Mouse (Mus musculus) forebrain, embryonic 12.5 days (tissue): ENCODE measurements at regions not wholly inside any gene's neighbourhood (a gene's known extent, or its start where the extent isn't known, plus 50 kb on each side); places are given as distances from the start of the nearest gene placed in this dataset.

Source experiments
- ATAC-seq: fragments of 200-750 bp; cut with Nextera tagmentation; 2 replicates; pipeline ENCODE4 v1.8.0; 2017; ENCODE audit warnings: moderate TSS enrichment; ENCODE audit not compliant: low FRiP score
- H3K27ac ChIP-seq: fragments of 300-500 bp; sonication (generic); 2 replicates; pipeline ENCODE4 v1.5.1; 2016; ENCODE audit warnings: mild to moderate bottlenecking
- H3K27me3 ChIP-seq: fragments of 300-500 bp; sonication (generic); 2 replicates; pipeline ENCODE4 v1.6.1; 2016; ENCODE audit warnings: mild to moderate bottlenecking
- H3K36me3 ChIP-seq: fragments of 300-500 bp; sonication (generic); replicated peaks from 2 replicates; pipeline ENCODE4 v1.6.1; 2016; ENCODE audit warnings: mild to moderate bottlenecking
- H3K4me1 ChIP-seq: fragments of 300-500 bp; sonication (generic); 2 replicates; pipeline ENCODE4 v1.6.1; 2016
- H3K4me2 ChIP-seq: fragments of 300-500 bp; sonication (generic); 2 replicates; pipeline ENCODE4 v1.6.1; 2016; ENCODE audit warnings: mild to moderate bottlenecking, moderate library complexity
- H3K4me3 ChIP-seq: fragments of 300-500 bp; sonication (generic); replicated peaks from 2 replicates; pipeline ENCODE4 v1.5.1; 2016; ENCODE audit warnings: mild to moderate bottlenecking
- H3K9ac ChIP-seq: fragments of 300-500 bp; sonication (generic); 2 replicates; pipeline ENCODE4 v1.6.1; 2016; ENCODE audit warnings: mild to moderate bottlenecking
- H3K9me3 ChIP-seq: fragments of 300-500 bp; sonication (generic); 2 replicates; pipeline ENCODE4 v1.6.1; 2016
- WGBS: fragments of 180-500 bp; shearing (Covaris S2); methylation state at CpG from one replicate; pipeline ENCODE4 v1.1.7; 2016; 5-methylcytosine and 5-hydroxymethylcytosine counted together

- Histone ChIP-seq H3K9ac (no peak overlapping the region), H3K36me3 (no peaks in the 10 kb centered on the region), H3K4me3 (no peak overlapping the region), H3K9me3 (no peaks in the 10 kb centered on the region), H3K27ac (no peak overlapping the region), H3K4me2 (no peak overlapping the region), H3K27me3 (no peaks in the 10 kb centered on the region), H3K4me1 (peaks cover 17% of the 10 kb centered on the region; the same call in 1 of the 2 replicates)
- ATAC-seq, result no peak
- 85% methylated on average over 6 of the region's 6 CpGs for WGBS
These were observed 143.0 kb downstream of the Fam43a start for GRCm38 (mm10) chr16:30742474-30742873.

GRCm38 (mm10) chr16:30743566-30743965, 144.0 kb downstream of the Fam43a start:
- H3K4me3 ChIP-seq, result no peak overlapping the region
- no peaks in the 10 kb centered on the region for H3K27me3 ChIP-seq
- no peak overlapping the region for H3K27ac ChIP-seq
- H3K4me1 ChIP-seq, result peaks cover 17% of the 10 kb centered on the region; the same call in 1 of the 2 replicates
- H3K9ac ChIP-seq, result no peak overlapping the region
- no peak overlapping the region for H3K4me2 ChIP-seq
- H3K9me3 ChIP-seq, result no peaks in the 10 kb centered on the region
- ATAC-seq, result no peak
- no peaks in the 10 kb centered on the region for H3K36me3 ChIP-seq
- WGBS, result 76% methylated on average over 4 of the region's 4 CpGs

GRCm38 (mm10) chr16:30744237-30744636, 144.7 kb downstream of the Fam43a start:
- 51% methylated on average over 7 of the region's 7 CpGs for whole genome bisulfite sequencing
- Histone ChIP-seq H3K9ac (no peak overlapping the region), H3K36me3 (no peaks in the 10 kb centered on the region), H3K4me1 (peaks cover 17% of the 10 kb centered on the region; the same call in 1 of the 2 replicates), H3K27ac (no peak overlapping the region), H3K27me3 (no peaks in the 10 kb centered on the region), H3K9me3 (no peaks in the 10 kb centered on the region), H3K4me2 (no peak overlapping the region), H3K4me3 (no peak overlapping the region)
- no peak for ATAC-seq

DNA sequence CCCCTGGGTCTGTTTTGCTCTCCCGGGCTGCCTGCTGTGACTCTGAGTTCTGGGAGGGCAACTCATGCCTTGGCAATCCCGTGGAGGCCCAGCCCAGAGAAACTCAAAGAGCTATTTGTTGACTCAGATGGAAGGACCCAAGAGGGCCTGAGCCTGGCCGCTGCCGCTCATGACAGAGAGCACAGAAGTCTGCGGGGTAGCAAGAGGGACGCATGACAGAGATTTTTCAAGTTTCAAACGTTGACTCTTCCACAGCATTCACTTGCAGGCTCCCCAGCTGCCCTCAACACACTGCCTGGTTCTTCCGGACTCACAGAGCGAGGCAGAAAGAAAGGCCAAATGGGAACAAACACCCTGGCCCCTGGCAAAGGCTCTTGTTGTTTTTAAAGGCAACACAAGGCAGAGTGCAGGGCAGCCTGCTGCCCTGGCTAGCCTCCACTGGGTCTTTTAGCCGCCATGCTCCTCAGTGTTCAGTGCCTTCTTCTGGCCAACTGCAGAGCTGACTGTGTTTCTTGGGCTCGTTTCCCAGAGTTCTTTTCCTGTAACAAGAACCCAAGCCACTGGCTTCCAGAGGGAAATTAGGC, 146.2 kb downstream of the Fam43a start:
- no peak overlapping the region for H3K4me3 ChIP-seq
- H3K4me2 ChIP-seq, result no peak overlapping the region
- H3K27ac ChIP-seq, result no peak overlapping the region
- H3K9ac ChIP-seq, result no peak overlapping the region
- 51% methylated on average over 11 of the region's 11 CpGs for WGBS
- H3K4me1 ChIP-seq, result peaks cover 17% of the 10 kb centered on the region; the same call in 1 of the 2 replicates
- H3K27me3 ChIP-seq, result no peaks in the 10 kb centered on the region
- no peaks in the 10 kb centered on the region for H3K9me3 ChIP-seq
- H3K36me3 ChIP-seq, result no peaks in the 10 kb centered on the region
- no peak for ATAC-seq

DNA sequence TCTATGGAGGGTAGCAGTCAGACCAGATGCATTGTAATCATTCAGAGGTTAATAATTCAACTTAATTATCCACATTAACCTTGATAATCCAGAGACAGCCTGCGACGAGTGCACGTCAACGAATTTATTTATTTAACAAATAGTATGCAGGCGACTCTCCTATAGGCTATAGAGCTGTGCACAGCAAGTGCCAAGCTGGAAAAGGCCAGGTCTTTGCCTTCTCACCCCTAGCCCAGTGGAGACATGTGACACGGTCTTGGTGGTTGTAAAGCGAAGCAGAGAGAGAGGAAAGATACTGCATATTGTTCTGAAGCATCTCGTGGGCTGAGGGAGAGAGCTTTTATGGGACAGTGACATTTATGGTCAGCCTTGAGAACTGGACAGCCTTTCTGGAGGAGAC, 146.7 kb downstream of the Fam43a start:
- no peak for ATAC-seq
- Histone ChIP-seq H3K4me3 (no peak overlapping the region), H3K9me3 (no peaks in the 10 kb centered on the region), H3K4me2 (no peak overlapping the region), H3K36me3 (no peaks in the 10 kb centered on the region), H3K27ac (no peak overlapping the region), H3K9ac (no peak overlapping the region), H3K4me1 (peaks cover 17% of the 10 kb centered on the region; the same call in 1 of the 2 replicates), H3K27me3 (no peaks in the 10 kb centered on the region)
- 71% methylated on average over 8 of the region's 8 CpGs for whole genome bisulfite sequencing

DNA sequence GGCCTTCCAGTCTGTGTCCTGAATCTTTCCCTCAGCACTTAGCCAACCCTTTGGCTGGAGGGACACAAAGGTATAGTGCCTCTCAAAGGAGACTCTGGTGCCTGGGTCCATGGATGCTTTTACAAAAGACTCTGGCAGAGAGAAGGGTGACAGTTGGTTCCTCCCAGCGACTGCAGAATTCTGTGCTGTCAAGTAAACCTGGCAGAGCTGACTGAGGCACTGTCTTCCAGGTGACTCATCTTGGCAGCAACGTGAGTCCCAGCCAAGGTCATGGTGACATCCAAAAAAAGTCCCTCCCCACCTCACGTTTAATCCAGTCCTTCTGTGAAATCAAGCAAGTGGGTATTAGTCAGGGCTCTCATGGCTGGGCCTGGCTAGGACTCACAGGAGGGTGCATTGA, 150.3 kb downstream of the Fam43a start:
- H3K9ac ChIP-seq, result no peak overlapping the region
- no peak for ATAC-seq
- no peaks in the 10 kb centered on the region for H3K9me3 ChIP-seq
- H3K36me3 ChIP-seq, result no peaks in the 10 kb centered on the region
- no peak overlapping the region for H3K4me2 ChIP-seq
- H3K4me3 ChIP-seq, result no peak overlapping the region
- no peak overlapping the region for H3K27ac ChIP-seq
- no peaks in the 10 kb centered on the region for H3K27me3 ChIP-seq
- WGBS, result 66% methylated on average over 3 of the region's 3 CpGs
- peaks cover 9% of the 10 kb centered on the region; the same call in 1 of the 2 replicates for H3K4me1 ChIP-seq

- no peaks in the 10 kb centered on the region for H3K4me1 ChIP-seq
- 78% methylated on average over 2 of the region's 2 CpGs for WGBS
- H3K27ac ChIP-seq, result no peak overlapping the region
- no peak overlapping the region for H3K4me2 ChIP-seq
- no peaks in the 10 kb centered on the region for H3K9me3 ChIP-seq
- H3K36me3 ChIP-seq, result no peaks in the 10 kb centered on the region
- no peak for ATAC-seq
- no peak overlapping the region for H3K9ac ChIP-seq
- no peaks in the 10 kb centered on the region for H3K27me3 ChIP-seq
- H3K4me3 ChIP-seq, result no peak overlapping the region
These were observed 156.2 kb downstream of the Fam43a start for GRCm38 (mm10) chr16:30755771-30756170.

GRCm38 (mm10) chr16:30756678-30757077, 157.2 kb downstream of the Fam43a start:
- H3K4me3 ChIP-seq, result no peak overlapping the region
- H3K27ac ChIP-seq, result no peak overlapping the region
- no peaks in the 10 kb centered on the region for H3K9me3 ChIP-seq
- 92% methylated on average over 5 of the region's 5 CpGs for WGBS
- H3K36me3 ChIP-seq, result no peaks in the 10 kb centered on the region
- H3K27me3 ChIP-seq, result no peaks in the 10 kb centered on the region
- H3K9ac ChIP-seq, result no peak overlapping the region
- ATAC-seq, result no peak
- no peak overlapping the region for H3K4me2 ChIP-seq
- no peaks in the 10 kb centered on the region for H3K4me1 ChIP-seq

- no peaks in the 10 kb centered on the region for H3K27me3 ChIP-seq
- H3K4me1 ChIP-seq, result no peaks in the 10 kb centered on the region
- no peak overlapping the region for H3K9ac ChIP-seq
- H3K9me3 ChIP-seq, result no peaks in the 10 kb centered on the region
- H3K4me2 ChIP-seq, result no peak overlapping the region
- ATAC-seq, result no peak
- H3K36me3 ChIP-seq, result no peaks in the 10 kb centered on the region
- 75% methylated on average over 3 of the region's 3 CpGs for WGBS
- no peak overlapping the region for H3K27ac ChIP-seq
- no peak overlapping the region for H3K4me3 ChIP-seq
These were observed 158.0 kb downstream of the Fam43a start for GRCm38 (mm10) chr16:30757556-30757955.

DNA sequence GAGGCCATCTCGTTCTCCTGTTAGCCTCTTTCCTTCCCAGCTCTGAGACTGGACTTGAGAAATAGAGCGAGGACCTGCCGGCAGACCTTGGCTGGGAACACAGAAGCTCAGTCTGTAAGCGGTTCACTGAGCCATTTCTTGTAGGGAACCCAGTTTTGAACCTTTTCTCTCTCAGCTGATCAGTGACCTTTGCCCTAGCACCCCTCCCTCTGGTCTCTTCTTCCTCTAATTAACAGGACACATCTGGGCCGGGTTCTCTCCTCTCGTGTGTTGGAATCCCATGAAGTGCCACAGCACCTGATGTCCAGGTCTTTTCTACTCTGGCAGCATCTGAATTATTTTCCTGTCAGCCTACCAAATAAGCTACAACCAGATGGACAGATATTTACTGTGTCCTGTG, 158.5 kb downstream of the Fam43a start:
- H3K4me2 ChIP-seq, result no peak overlapping the region
- H3K27me3 ChIP-seq, result no peaks in the 10 kb centered on the region
- no peaks in the 10 kb centered on the region for H3K9me3 ChIP-seq
- H3K36me3 ChIP-seq, result no peaks in the 10 kb centered on the region
- H3K27ac ChIP-seq, result no peak overlapping the region
- no peak overlapping the region for H3K9ac ChIP-seq
- WGBS, result 83% methylated on average over 6 of the region's 6 CpGs
- H3K4me3 ChIP-seq, result no peak overlapping the region
- no peaks in the 10 kb centered on the region for H3K4me1 ChIP-seq
- ATAC-seq, result no peak

GRCm38 (mm10) chr16:30759503-30759902, 160.0 kb downstream of the Fam43a start:
- Histone ChIP-seq H3K4me1 (no peaks in the 10 kb centered on the region), H3K36me3 (no peaks in the 10 kb centered on the region), H3K4me3 (no peak overlapping the region), H3K9ac (no peak overlapping the region), H3K4me2 (no peak overlapping the region), H3K27ac (no peak overlapping the region), H3K27me3 (no peaks in the 10 kb centered on the region), H3K9me3 (no peaks in the 10 kb centered on the region)
- WGBS, result 84% methylated on average over 8 of the region's 8 CpGs
- no peak for ATAC-seq

DNA sequence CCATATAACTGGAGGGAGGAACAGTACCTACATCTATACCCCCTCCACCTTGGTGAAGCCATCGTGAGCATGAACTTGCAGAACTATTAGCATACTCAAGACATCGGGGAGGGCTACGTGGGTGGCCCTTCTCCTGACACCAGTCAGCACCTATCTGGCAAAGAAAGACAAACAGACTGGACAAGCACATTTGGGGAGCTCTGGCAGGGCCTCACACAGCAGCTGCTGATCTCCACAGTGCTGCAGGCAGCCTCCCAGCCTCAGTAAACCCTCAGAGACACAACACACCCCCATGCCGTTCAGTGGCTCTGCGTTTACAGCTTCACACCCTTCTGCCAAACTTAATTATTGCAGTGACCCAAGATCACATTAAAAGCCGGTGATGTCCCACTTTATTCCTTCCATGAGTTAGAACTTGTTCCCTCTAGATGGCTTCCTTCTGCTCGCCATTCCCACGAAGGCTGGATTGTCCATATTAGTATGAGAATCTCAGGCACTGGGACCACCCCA, 161.7 kb downstream of the Fam43a start:
- Histone ChIP-seq H3K4me3 (no peak overlapping the region), H3K27me3 (no peaks in the 10 kb centered on the region), H3K27ac (no peak overlapping the region), H3K9me3 (no peaks in the 10 kb centered on the region), H3K4me2 (no peak overlapping the region), H3K36me3 (no peaks in the 10 kb centered on the region), H3K4me1 (no peaks in the 10 kb centered on the region), H3K9ac (no peak overlapping the region)
- WGBS, result 82% methylated on average over 8 of the region's 8 CpGs
- no peak for ATAC-seq

DNA sequence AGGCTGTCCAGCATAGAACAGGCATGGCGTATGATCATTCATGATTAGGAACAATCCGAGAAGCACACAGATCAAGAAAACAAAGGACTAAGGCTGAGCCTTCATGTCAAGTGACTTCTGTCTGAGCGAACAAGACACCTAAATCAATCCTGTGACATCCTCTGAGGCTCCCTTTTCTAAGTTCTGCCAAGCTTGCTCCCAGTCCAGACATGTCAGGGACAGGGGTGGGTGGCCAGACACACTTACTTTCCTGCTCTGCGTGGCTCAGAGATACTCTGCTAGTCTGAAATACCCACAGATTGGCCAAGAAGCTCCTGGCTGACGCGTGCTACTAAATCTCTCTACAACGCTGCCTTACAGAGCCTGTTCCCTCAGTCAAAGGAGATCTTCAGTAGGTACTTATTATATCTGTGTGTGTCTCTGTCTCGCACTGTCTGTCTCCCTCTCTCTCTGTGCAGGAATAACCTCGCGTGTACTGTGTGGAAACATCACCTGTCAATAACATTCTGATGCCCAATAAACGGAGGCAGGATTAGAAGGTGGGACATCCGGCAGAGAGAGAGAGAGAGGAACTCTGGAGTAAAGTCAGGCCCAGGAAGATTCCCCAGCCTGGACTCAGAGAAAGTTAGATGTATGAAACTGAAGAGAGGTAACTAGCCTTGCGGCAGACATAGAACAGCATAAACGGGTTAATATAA, 163.5 kb downstream of the Fam43a start:
- ATAC-seq, result no peak
- Histone ChIP-seq H3K27ac (no peak overlapping the region), H3K36me3 (no peaks in the 10 kb centered on the region), H3K4me1 (no peaks in the 10 kb centered on the region), H3K9ac (no peak overlapping the region), H3K27me3 (no peaks in the 10 kb centered on the region), H3K4me3 (no peak overlapping the region), H3K4me2 (no peak overlapping the region), H3K9me3 (no peaks in the 10 kb centered on the region)
- 85% methylated on average over 14 of the region's 14 CpGs for WGBS
